Mouse (Mus musculus) ES-E14 (cell line): ENCODE measurements around the gene Map4k4. TPM values are rescaled to one million over a fixed set of nuclear protein-coding genes. Genes with fewer than 3 reads are reported as not detected.

Experiments used
- DNase-seq: peaks from one replicate; pipeline ENCODE4 v3.0.0-alpha.2; 2013; ENCODE audit warnings: low read depth, low spot score
- H3K27ac ChIP-seq: 2 replicates; pipeline ENCODE4 v1.5.1; 2012; ENCODE audit warnings: low read depth, mild to moderate bottlenecking, low read length, moderate library complexity, mixed read lengths; ENCODE audit not compliant: poor library complexity, insufficient read depth, severe bottlenecking
- H3K36me3 ChIP-seq: 2 replicates; pipeline ENCODE4 v1.6.1; 2012; ENCODE audit warnings: mild to moderate bottlenecking, low read length, moderate library complexity, mixed read lengths; ENCODE audit not compliant: control insufficient read depth, poor library complexity, insufficient read depth, severe bottlenecking
- H3K4me1 ChIP-seq, 2 experiments: fragments of 150-350 bp in 1 of 2; sonication (generic) in 1 of 2; 2 replicates each; pipeline ENCODE4 v1.6.1; 2012; ENCODE audit warnings: low read length in 2 of 2, mild to moderate bottlenecking in 1 of 2, mixed read lengths in 1 of 2; ENCODE audit not compliant: control insufficient read depth in 2 of 2, insufficient read depth in 2 of 2, poor library complexity in 1 of 2
- H3K4me3 ChIP-seq, 2 experiments: fragments of 150-350 bp in 1 of 2; sonication (generic) in 1 of 2; 2 replicates each; pipeline ENCODE4 v1.5.1; 2012; ENCODE audit warnings: low read length in 2 of 2, low read depth in 1 of 2, mild to moderate bottlenecking in 1 of 2, mixed read lengths in 1 of 2; ENCODE audit not compliant: insufficient read depth in 1 of 2, poor library complexity in 1 of 2, severe bottlenecking in 1 of 2
- H3K9ac ChIP-seq: 2 replicates; pipeline ENCODE4 v1.6.1; 2012; ENCODE audit warnings: low read depth, mild to moderate bottlenecking, low read length, mixed read lengths; ENCODE audit not compliant: poor library complexity, insufficient read depth, severe bottlenecking
- H3K9me3 ChIP-seq: fragments of 150-350 bp; sonication (generic); 2 replicates; pipeline ENCODE4 v1.6.1; 2012; ENCODE audit warnings: low read depth, mild to moderate bottlenecking, low read length; ENCODE audit not compliant: control insufficient read depth, insufficient read depth
- CHD2 ChIP-seq: IDR thresholded peaks from 2 replicates; pipeline ENCODE4 v1.6.1; 2014; ENCODE audit warnings: mild to moderate bottlenecking, low read depth, low read length, inconsistent platforms
- HCFC1 ChIP-seq: IDR thresholded peaks from 2 replicates; pipeline ENCODE4 v1.6.1; 2012; ENCODE audit warnings: low read length, inconsistent platforms, borderline replicate concordance; ENCODE audit not compliant: insufficient read depth
- MAFK ChIP-seq: IDR thresholded peaks from 2 replicates; pipeline ENCODE4 v1.6.1; 2014; ENCODE audit warnings: mild to moderate bottlenecking, low read depth, low read length, inconsistent platforms; ENCODE audit not compliant: insufficient read depth
- ZC3H11A ChIP-seq: IDR thresholded peaks from 2 replicates; pipeline ENCODE4 v1.6.1; 2012; ENCODE audit warnings: low read depth, mild to moderate bottlenecking, inconsistent platforms, low read length, borderline replicate concordance
- ZNF384 ChIP-seq: IDR thresholded peaks from 2 replicates; pipeline ENCODE4 v1.6.1; 2012; ENCODE audit warnings: low read depth, low read length, inconsistent platforms
- in situ Hi-C, 2 experiments: fragments of 600-800 bp; cut with MboI; formaldehyde crosslinking; loops; one replicate each; pipeline ENCODE4 v1.15.1; 2025; ENCODE audit warnings: low sequenced_read_pairs in 2 of 2, inconsistent platforms in 1 of 2; ENCODE audit not compliant: unreplicated experiment in 2 of 2
- total RNA-seq: library from RNA; depleted of rRNA; stranded (reverse); fragments of 300-350 nt; gene quantifications from 2 replicates; pipeline ENCODE4 v1.2.3, GENCODE M21; 2012

Gene Map4k4
- total RNA-seq, 1 experiment: 142 TPM

GRCm38 (mm10) chr1:39884803-39885515 lies 15.8 kb upstream of the Map4k4 start:
- Histone ChIP-seq H3K4me3 (peak overlapping the region; percentile 32 to 45; a peak in 3 of 4 replicates), H3K4me1 (peaks cover 0 to 7% of the 10 kb centered on the region in 2 experiments; a peak in 1 of 4 replicates), H3K9me3 (no peaks in the 10 kb centered on the region), H3K27ac (no peak overlapping the region), H3K9ac (no peak overlapping the region; the same call in 1 of the 2 replicates), H3K36me3 (no peaks in the 10 kb centered on the region)
- TF ChIP-seq MAFK (no peak), CHD2 (no peak), ZNF384 (no peak), ZC3H11A (no peak), HCFC1 (no peak)
- in situ Hi-C loops: no loop called here
- no peak for DNase-seq

- Histone ChIP-seq H3K27ac (no peak overlapping the region), H3K4me3 (no peak overlapping the region), H3K4me1 (peaks cover 0 to 7% of the 10 kb centered on the region in 2 experiments; a peak in 1 of 4 replicates), H3K36me3 (no peaks in the 10 kb centered on the region), H3K9ac (no peak overlapping the region), H3K9me3 (no peaks in the 10 kb centered on the region)
- in situ Hi-C loops: no loop called here
- TF ChIP-seq HCFC1: no peak
- TF ChIP-seq ZC3H11A: no peak
- TF ChIP-seq MAFK: no peak
- TF ChIP-seq ZNF384: no peak
- TF ChIP-seq CHD2: no peak
- DNase-seq: no peak
These were observed 12.7 kb upstream of the Map4k4 start for GRCm38 (mm10) chr1:39887997-39888396.

- no peak for DNase-seq
- Histone ChIP-seq H3K4me1 (peaks cover 0 to 5% of the 10 kb centered on the region in 2 experiments; a peak in 1 of 4 replicates), H3K27ac (no peak overlapping the region), H3K36me3 (no peaks in the 10 kb centered on the region), H3K9ac (no peak overlapping the region), H3K9me3 (no peaks in the 10 kb centered on the region), H3K4me3 (no peak overlapping the region)
- no peak for TF ChIP-seq MAFK
- TF ChIP-seq CHD2: no peak
- TF ChIP-seq HCFC1: no peak
- TF ChIP-seq ZNF384: no peak
- TF ChIP-seq ZC3H11A: no peak
- in situ Hi-C loops: no loop called here
These were observed 11.3 kb upstream of the Map4k4 start for GRCm38 (mm10) chr1:39889429-39889828.

- in situ Hi-C loops: no loop called here
- Histone ChIP-seq H3K9me3 (no peaks in the 10 kb centered on the region), H3K4me1 (peaks cover 0 to 5% of the 10 kb centered on the region in 2 experiments; a peak in 1 of 4 replicates), H3K9ac (no peak overlapping the region), H3K4me3 (no peak overlapping the region), H3K27ac (no peak overlapping the region), H3K36me3 (no peaks in the 10 kb centered on the region)
- TF ChIP-seq ZNF384: no peak
- TF ChIP-seq HCFC1: no peak
- TF ChIP-seq CHD2: no peak
- no peak for TF ChIP-seq ZC3H11A
- no peak for TF ChIP-seq MAFK
- no peak for DNase-seq
These were observed 10.7 kb upstream of the Map4k4 start for GRCm38 (mm10) chr1:39889973-39890372.
